Mouse (Mus musculus) liver, embryonic 14.5 days (tissue): ENCODE data around the gene Notch2. TPM values are rescaled to one million over a fixed set of nuclear protein-coding genes. Genes with fewer than 3 reads are reported as not detected.

Experiments
- ATAC-seq: fragments of 200-750 bp; cut with Nextera tagmentation; 2 replicates; pipeline ENCODE4 v1.8.0; 2017; ENCODE audit warnings: moderate number of reproducible peaks, mild to moderate bottlenecking, moderate library complexity; ENCODE audit not compliant: insufficient read depth
- DNase-seq, 3 experiments: peaks; one replicate each; pipeline ENCODE4 v3.0.0-alpha.2; 2012 to 2013; ENCODE audit warnings: low read depth in 3 of 3, low spot score in 3 of 3
- H3K27ac ChIP-seq: fragments of 300-500 bp; sonication (generic); 2 replicates; pipeline ENCODE4 v1.5.1; 2014; ENCODE audit warnings: moderate library complexity, mild to moderate bottlenecking, control low read depth, inconsistent platforms
- H3K27me3 ChIP-seq: fragments of 300-500 bp; sonication (generic); 2 replicates; pipeline ENCODE4 v1.6.1; 2014; ENCODE audit warnings: mild to moderate bottlenecking, low read length, moderate library complexity; ENCODE audit not compliant: control insufficient read depth, insufficient read depth
- H3K36me3 ChIP-seq: fragments of 300-500 bp; sonication (generic); replicated peaks from 2 replicates; pipeline ENCODE4 v1.6.1; 2014; ENCODE audit warnings: low read depth; ENCODE audit not compliant: control insufficient read depth, insufficient read depth
- H3K4me1 ChIP-seq, 2 experiments: fragments of 200-500 bp in 1 of 2; fragments of 300-500 bp in 1 of 2; sonication (generic) in 1 of 2; replicated peaks; 2 replicates each; pipeline ENCODE4 v1.6.1; 2012 to 2014; ENCODE audit warnings: antibody characterized with exemption in 1 of 2, inconsistent platforms in 1 of 2, low read length in 1 of 2; ENCODE audit not compliant: control insufficient read depth in 2 of 2, insufficient read depth in 2 of 2
- H3K4me2 ChIP-seq: fragments of 300-500 bp; sonication (generic); 2 replicates; pipeline ENCODE4 v1.6.1; 2014; ENCODE audit warnings: low read depth, mild to moderate bottlenecking, control low read depth, moderate library complexity
- H3K4me3 ChIP-seq, 2 experiments: fragments of 200-500 bp in 1 of 2; fragments of 300-500 bp in 1 of 2; sonication (generic) in 1 of 2; 2 replicates each; pipeline ENCODE4 v1.5.1; 2012 to 2014; ENCODE audit warnings: low read depth in 2 of 2, low read length in 2 of 2, mild to moderate bottlenecking in 2 of 2, control low read depth in 1 of 2, inconsistent platforms in 1 of 2, moderate library complexity in 1 of 2; ENCODE audit not compliant: insufficient read depth in 1 of 2
- H3K9ac ChIP-seq: fragments of 300-500 bp; sonication (generic); replicated peaks from 2 replicates; pipeline ENCODE4 v1.6.1; 2014; ENCODE audit warnings: mild to moderate bottlenecking, control low read depth, moderate library complexity
- H3K9me3 ChIP-seq: fragments of 300-500 bp; sonication (generic); 2 replicates; pipeline ENCODE4 v1.6.1; 2016; ENCODE audit warnings: low read length, mixed read lengths; ENCODE audit not compliant: control insufficient read depth
- CTCF ChIP-seq: IDR thresholded peaks from 2 replicates; pipeline ENCODE4 v1.5.1; 2016; ENCODE audit warnings: antibody characterized with exemption, low read depth, control low read depth
- EP300 ChIP-seq: IDR thresholded peaks from 2 replicates; pipeline ENCODE4 v1.6.1; 2016; ENCODE audit warnings: antibody characterized with exemption, low read depth
- WGBS: fragments of 180-500 bp; shearing (Covaris S2); extraction: QIAGEN DNeasy Blood & Tissue Kit; methylation state at CpG from one replicate; pipeline ENCODE4 v1.1.7; 2014; ENCODE audit not compliant: insufficient replicate concordance; 5-methylcytosine and 5-hydroxymethylcytosine counted together
- polyA plus RNA-seq, 2 experiments: library from polyadenylated mRNA; depleted of rRNA in 1 of 2; stranded (reverse) in 1 of 2; unstranded in 1 of 2; fragments of >200 nt; fragmentation: Nextera tagmentation in 1 of 2; extraction: Ambion mirVana in 1 of 2; gene quantifications; 2 replicates each; pipeline versions ENCODE4 v1.2.1 to v1.2.3; 2012 to 2014

The Notch2 gene
- polyA plus RNA-seq, 2 experiments, result 3.0 to 5.4 TPM

GRCm38 (mm10) chr3:98060981-98061660, 47.8 kb downstream of the Notch2 start:
- TF ChIP-seq EP300, result no peak
- TF ChIP-seq CTCF, result no peak
- Histone ChIP-seq H3K9ac (no peak overlapping the region), H3K27me3 (no peaks in the 10 kb centered on the region), H3K4me2 (peak overlapping the region; percentile 42; the same call in 1 of the 2 replicates), H3K9me3 (no peaks in the 10 kb centered on the region), H3K27ac (peak overlapping the region; percentile 41), H3K4me3 (no peak overlapping the region), H3K36me3 (no peaks in the 10 kb centered on the region), H3K4me1 (peaks cover 31 to 43% of the 10 kb centered on the region in 2 experiments)
- DNase-seq (no peak), ATAC-seq (0 out of 2 replicates have a peak, but pooled peaks have one; percentile 6)
- 27% methylated on average over 7 of the region's 7 CpGs for WGBS

GRCm38 (mm10) chr3:98061661-98062330, 48.5 kb downstream of the Notch2 start:
- TF ChIP-seq CTCF (no peak), EP300 (peak; percentile 88)
- Histone ChIP-seq H3K4me3 (no peak overlapping the region), H3K36me3 (no peaks in the 10 kb centered on the region), H3K9me3 (no peaks in the 10 kb centered on the region), H3K4me2 (peak overlapping the region; percentile 42), H3K27me3 (no peaks in the 10 kb centered on the region), H3K9ac (no peak overlapping the region; the same call in 1 of the 2 replicates), H3K4me1 (peaks cover 31 to 40% of the 10 kb centered on the region in 2 experiments), H3K27ac (peak overlapping the region; percentile 45)
- DNase-seq, result peak in 1 of 3 experiments; percentile 40
- WGBS, result 21% methylated on average over 13 of the region's 13 CpGs
- peak; percentile 86 for ATAC-seq

- WGBS, result 37% methylated on average over 1 of the region's 1 CpGs
- no peaks in the 10 kb centered on the region for H3K27me3 ChIP-seq
- DNase-seq (no peak), ATAC-seq (no peak)
- H3K4me3 ChIP-seq, result no peak overlapping the region
- no peaks in the 10 kb centered on the region for H3K36me3 ChIP-seq
- peaks cover 31 to 40% of the 10 kb centered on the region in 2 experiments for H3K4me1 ChIP-seq
- TF ChIP-seq EP300 (no peak), CTCF (no peak)
- no peaks in the 10 kb centered on the region for H3K9me3 ChIP-seq
- H3K27ac ChIP-seq, result peak overlapping the region; percentile 42
- H3K9ac ChIP-seq, result 0 out of 2 replicates have a peak overlapping the region, but pooled peaks have one; percentile 13
- peak overlapping the region; percentile 26 for H3K4me2 ChIP-seq
Measured at GRCm38 (mm10) chr3:98062591-98063185, 49.4 kb downstream of the Notch2 start.

GRCm38 (mm10) chr3:98063186-98063771, 50.0 kb downstream of the Notch2 start:
- Histone ChIP-seq H3K27ac (peak overlapping the region; percentile 42), H3K4me2 (peak overlapping the region; percentile 26), H3K4me3 (no peak overlapping the region), H3K27me3 (no peaks in the 10 kb centered on the region), H3K9ac (peak overlapping the region; percentile 13; the same call in 1 of the 2 replicates), H3K4me1 (peaks cover 31 to 40% of the 10 kb centered on the region in 2 experiments), H3K9me3 (no peaks in the 10 kb centered on the region), H3K36me3 (no peaks in the 10 kb centered on the region)
- ATAC-seq (no peak), DNase-seq (no peak)
- WGBS, result 35% methylated on average over 8 of the region's 8 CpGs
- TF ChIP-seq EP300 (no peak), CTCF (no peak)

GRCm38 (mm10) chr3:98063833-98064232, 50.5 kb downstream of the Notch2 start:
- no peak for TF ChIP-seq CTCF
- TF ChIP-seq EP300, result no peak
- 59% methylated on average over 9 of the region's 9 CpGs for WGBS
- Histone ChIP-seq H3K9me3 (no peaks in the 10 kb centered on the region), H3K4me1 (peaks cover 31 to 41% of the 10 kb centered on the region in 2 experiments), H3K4me2 (no peak overlapping the region; the same call in 1 of the 2 replicates), H3K27me3 (no peaks in the 10 kb centered on the region), H3K9ac (no peak overlapping the region; the same call in 1 of the 2 replicates), H3K27ac (no peak overlapping the region), H3K4me3 (no peak overlapping the region), H3K36me3 (no peaks in the 10 kb centered on the region)
- no peak for ATAC-seq
- no peak for DNase-seq
